Mouse (Mus musculus) CH12.LX (cell line): ENCODE data around the gene Smoc1. TPM values are rescaled to one million over a fixed set of nuclear protein-coding genes. Genes with fewer than 3 reads are reported as not detected.

ENCODE experiments used
- DNase-seq: peaks from one replicate; pipeline ENCODE4 v3.0.0-alpha.2; 2013; ENCODE audit errors: extremely low read depth
- H3K27ac ChIP-seq: 2 replicates; pipeline ENCODE4 v1.5.1; 2012; ENCODE audit warnings: low read depth, mild to moderate bottlenecking, control low read depth, moderate library complexity; ENCODE audit not compliant: insufficient read depth
- H3K27me3 ChIP-seq: replicated peaks from 2 replicates; pipeline ENCODE3; 2012; ENCODE audit warnings: inconsistent platforms
- H3K36me3 ChIP-seq, 2 experiments: replicated peaks in 1 of 2; 2 replicates each; pipeline versions ENCODE3 to v1.6.1; 2012; ENCODE audit warnings: inconsistent platforms in 1 of 2, low read length in 1 of 2, mild to moderate bottlenecking in 1 of 2, mixed read lengths in 1 of 2, moderate library complexity in 1 of 2; ENCODE audit not compliant: control insufficient read depth in 1 of 2, insufficient read depth in 1 of 2
- H3K4me1 ChIP-seq, 2 experiments: 2 replicates each; pipeline ENCODE4 v1.6.1; 2012; ENCODE audit warnings: inconsistent platforms in 1 of 2, moderate library complexity in 1 of 2; ENCODE audit not compliant: insufficient read depth in 2 of 2, control insufficient read depth in 1 of 2
- H3K4me2 ChIP-seq: 2 replicates; pipeline ENCODE4 v1.6.1; 2012; ENCODE audit warnings: low read depth, mild to moderate bottlenecking, control low read depth; ENCODE audit not compliant: poor library complexity, insufficient read depth, severe bottlenecking
- H3K4me3 ChIP-seq, 3 experiments: fragments of 150-350 bp in 1 of 3; sonication (generic) in 1 of 3; replicated peaks in 1 of 3; 2 replicates each; pipeline versions ENCODE3 to v1.5.1; 2011 to 2012; ENCODE audit warnings: low read depth in 2 of 3, low read length in 2 of 3, mild to moderate bottlenecking in 2 of 3, moderate library complexity in 2 of 3, control low read depth in 1 of 3, improper control_type of control experiment in 1 of 3, inconsistent platforms in 1 of 3, mixed read lengths in 1 of 3; ENCODE audit not compliant: poor library complexity in 1 of 3
- H3K79me2 ChIP-seq: replicated peaks from 2 replicates; pipeline ENCODE4 v1.6.1; 2012; ENCODE audit warnings: mild to moderate bottlenecking, moderate library complexity; ENCODE audit not compliant: control insufficient read depth, poor library complexity, insufficient read depth, severe bottlenecking; ENCODE audit errors: extremely low read depth
- H3K9ac ChIP-seq: 2 replicates; pipeline ENCODE4 v1.6.1; 2012; ENCODE audit warnings: low read depth, mild to moderate bottlenecking, control low read depth, moderate library complexity; ENCODE audit not compliant: insufficient read depth
- H3K9me3 ChIP-seq: replicated peaks from 2 replicates; pipeline ENCODE3; 2012; ENCODE audit warnings: low read length, inconsistent platforms, mixed read lengths
- BHLHE40 ChIP-seq: IDR thresholded peaks from 2 replicates; pipeline ENCODE4 v1.6.1; 2011; ENCODE audit warnings: mild to moderate bottlenecking, low read depth, low read length, improper control_type of control experiment
- E2F4 ChIP-seq: IDR thresholded peaks from 2 replicates; pipeline ENCODE4 v1.6.1; 2011; ENCODE audit warnings: low read depth, low read length, improper control_type of control experiment; ENCODE audit not compliant: insufficient replicate concordance
- ELF1 ChIP-seq: IDR thresholded peaks from 2 replicates; pipeline ENCODE4 v1.6.1; 2014; ENCODE audit warnings: low read depth, mild to moderate bottlenecking, inconsistent platforms, low read length, improper control_type of control experiment
- GABPA ChIP-seq: IDR thresholded peaks from 2 replicates; pipeline ENCODE4 v1.6.1; 2012; ENCODE audit warnings: low read depth, low read length, improper control_type of control experiment, inconsistent platforms; ENCODE audit not compliant: insufficient replicate concordance
- IRF4 ChIP-seq: IDR thresholded peaks from 2 replicates; pipeline ENCODE4 v1.6.1; 2014; ENCODE audit warnings: low read depth, mild to moderate bottlenecking, inconsistent platforms, low read length, improper control_type of control experiment
- JUND ChIP-seq: conservative IDR thresholded peaks from 2 replicates; pipeline ENCODE4 v1.6.1; 2011; ENCODE audit warnings: low read depth, low read length, improper control_type of control experiment
- MAFK ChIP-seq: IDR thresholded peaks from 2 replicates; pipeline ENCODE4 v1.6.1; 2011; ENCODE audit warnings: low read length, improper control_type of control experiment; ENCODE audit not compliant: insufficient replicate concordance
- MAZ ChIP-seq: IDR thresholded peaks from 2 replicates; pipeline ENCODE4 v1.6.1; 2012; ENCODE audit warnings: low read depth, mild to moderate bottlenecking, inconsistent platforms, low read length, improper control_type of control experiment, moderate library complexity
- MEF2A ChIP-seq: IDR thresholded peaks from 2 replicates; pipeline ENCODE4 v1.6.1; 2014; ENCODE audit warnings: low read depth, mild to moderate bottlenecking, inconsistent platforms, low read length, improper control_type of control experiment, borderline replicate concordance
- MXI1 ChIP-seq: IDR thresholded peaks from 2 replicates; pipeline ENCODE4 v1.6.1; 2011; ENCODE audit warnings: mild to moderate bottlenecking, low read depth, low read length, improper control_type of control experiment
- NELFE ChIP-seq: IDR thresholded peaks from 2 replicates; pipeline ENCODE4 v1.6.1; 2011; ENCODE audit warnings: low read depth, low read length, improper control_type of control experiment
- NRF1 ChIP-seq: IDR thresholded peaks from 2 replicates; pipeline ENCODE4 v1.6.1; 2014; ENCODE audit warnings: low read depth, mild to moderate bottlenecking, inconsistent platforms, low read length, improper control_type of control experiment, moderate library complexity
- POLR2A ChIP-seq: IDR thresholded peaks from 2 replicates; pipeline ENCODE4 v1.6.1; 2011; ENCODE audit warnings: low read depth, mild to moderate bottlenecking, improper control_type of control experiment, low read length
- POLR2AphosphoS2 ChIP-seq: IDR thresholded peaks from 2 replicates; pipeline ENCODE4 v1.6.1; 2011; ENCODE audit warnings: low read depth, low read length, improper control_type of control experiment
- RCOR1 ChIP-seq: conservative IDR thresholded peaks from 2 replicates; pipeline ENCODE4 v1.6.1; 2012; ENCODE audit warnings: low read depth, mild to moderate bottlenecking, inconsistent platforms, low read length, improper control_type of control experiment
- TBP ChIP-seq: conservative IDR thresholded peaks from 2 replicates; pipeline ENCODE4 v1.6.1; 2011; ENCODE audit warnings: low read depth, low read length, improper control_type of control experiment
- TCF12 ChIP-seq: IDR thresholded peaks from 2 replicates; pipeline ENCODE4 v1.6.1; 2014; ENCODE audit warnings: low read depth, mild to moderate bottlenecking, inconsistent platforms, low read length, improper control_type of control experiment
- UBTF ChIP-seq: IDR thresholded peaks from 2 replicates; pipeline ENCODE4 v1.6.1; 2012; ENCODE audit warnings: low read depth, mild to moderate bottlenecking, inconsistent platforms, low read length, improper control_type of control experiment, moderate library complexity
- USF1 ChIP-seq: IDR thresholded peaks from 2 replicates; pipeline ENCODE4 v1.6.1; 2014; ENCODE audit warnings: low read depth, mild to moderate bottlenecking, inconsistent platforms, low read length, improper control_type of control experiment
- USF2 ChIP-seq: conservative IDR thresholded peaks from 2 replicates; pipeline ENCODE4 v1.6.1; 2011; ENCODE audit warnings: low read depth, low read length, improper control_type of control experiment
- ZMIZ1 ChIP-seq: IDR thresholded peaks from 2 replicates; pipeline ENCODE4 v1.6.1; 2012; ENCODE audit warnings: low read depth, mild to moderate bottlenecking, inconsistent platforms, low read length, improper control_type of control experiment
- ZNF384 ChIP-seq: IDR thresholded peaks from 2 replicates; pipeline ENCODE4 v1.6.1; 2012; ENCODE audit warnings: low read depth, low read length, improper control_type of control experiment, inconsistent platforms
- dilution Hi-C: fragments of 300-500 bp; cut with MboI; formaldehyde crosslinking; loops from 2 replicates; pipeline ENCODE4 v1.14.3; 2020; ENCODE audit warnings: low sequenced_read_pairs; ENCODE audit not compliant: extremely low pct_unique_long_range_greater_than_20kb, extremely low pct_ligation_motif_present
- in situ Hi-C: fragments of 300-500 bp; cut with MboI; formaldehyde crosslinking; loops from 3 replicates; pipeline ENCODE4 v1.14.3; 2019; ENCODE audit warnings: low sequenced_read_pairs, low pct_ligation_motif_present, low pct_unique_long_range_greater_than_20kb, mixed read lengths
- polyA plus RNA-seq: library from polyadenylated mRNA; unstranded; fragments of >175 nt; gene quantifications from 2 replicates; pipeline ENCODE4 v1.2.1, GENCODE M21; 2012; ENCODE audit warnings: low read depth; ENCODE audit not compliant: insufficient read length
- total RNA-seq, 2 experiments: library from RNA; depleted of rRNA; stranded (reverse); fragments of 300-350 nt in 1 of 2; fragments of >200 nt in 1 of 2; gene quantifications; 2 replicates each; pipeline ENCODE4 v1.2.3; 2012 to 2014

Smoc1 gene
- total and polyA plus RNA-seq, 3 experiments: 11.0 to 23.0 (median 11.6) TPM

GRCm38 (mm10) chr12:81186668-81187067 lies 160.1 kb downstream of the Smoc1 start:
- Histone ChIP-seq H3K4me2 (no peak overlapping the region), H3K27me3 (no peaks in the 10 kb centered on the region), H3K27ac (no peak overlapping the region), H3K9me3 (no peaks in the 10 kb centered on the region), H3K9ac (no peak overlapping the region), H3K36me3 (peaks cover 0 to 41% of the 10 kb centered on the region in 2 experiments), H3K79me2 (no peaks in the 10 kb centered on the region), H3K4me3 (no peak overlapping the region), H3K4me1 (no peaks in the 10 kb centered on the region)
- no peak for DNase-seq
- dilution Hi-C loops: no loop called here
- in situ Hi-C loops: loop anchor here (5.0 kb wide), 1 partner anchor 199 kb away; no protein-coding TSS in a partner anchor
- TF ChIP-seq MXI1 (no peak), TBP (no peak), MAZ (no peak), POLR2A (no peak), TCF12 (no peak), MEF2A (no peak), IRF4 (no peak), RCOR1 (no peak), ELF1 (no peak), POLR2AphosphoS2 (no peak), E2F4 (no peak)

GRCm38 (mm10) chr12:81188423-81188822 lies 161.8 kb downstream of the Smoc1 start:
- Histone ChIP-seq H3K4me2 (no peak overlapping the region), H3K9ac (no peak overlapping the region), H3K4me3 (no peak overlapping the region), H3K9me3 (no peaks in the 10 kb centered on the region), H3K27me3 (no peaks in the 10 kb centered on the region), H3K4me1 (no peaks in the 10 kb centered on the region), H3K79me2 (no peaks in the 10 kb centered on the region), H3K36me3 (peaks cover 0 to 29% of the 10 kb centered on the region in 2 experiments), H3K27ac (no peak overlapping the region)
- TF ChIP-seq GABPA (no peak), NRF1 (no peak), ELF1 (no peak), MEF2A (no peak), USF1 (no peak), UBTF (no peak), NELFE (no peak), MAFK (no peak), TCF12 (no peak), IRF4 (no peak), ZMIZ1 (no peak), JUND (no peak), ZNF384 (no peak), MAZ (no peak), BHLHE40 (no peak), POLR2AphosphoS2 (no peak), USF2 (no peak), RCOR1 (no peak)
- no peak for DNase-seq
- in situ Hi-C loops (loop anchor here (5.0 kb wide), 1 partner anchor 201 kb away; no protein-coding TSS in a partner anchor), dilution Hi-C loops (no loop called here)
